Mouse (Mus musculus): ENCODE data around the gene Ghdc.

- TF ChIP-seq CTCF (IDR thresholded peaks at IDR 0.05; ENCODE audit: low read depth, low read length) (no peak), POLR2A (IDR thresholded peaks at IDR 0.05; ENCODE audit: extremely low read depth, insufficient read depth, low read length) (no peak)
Measured at GRCm38 (mm10) chr11:100746546-100746945, 24.2 kb downstream of the Ghdc start.

Data from liver, adult 2 months (tissue).